Mouse (Mus musculus) lung, postnatal 25 days (tissue): ENCODE measurements at regions not wholly inside any gene's neighbourhood (a gene's known extent, or its start where the extent isn't known, plus 50 kb on each side); places are given as distances from the start of the nearest gene placed in this dataset.
A peak's percentile ranks its signal among the peaks of the same experiment; 100 is the strongest.

ENCODE experiments used
- DNase-seq: peaks from one replicate; pipeline ENCODE4 v3.0.0; 2022; ENCODE audit warnings: low spot score

DNA sequence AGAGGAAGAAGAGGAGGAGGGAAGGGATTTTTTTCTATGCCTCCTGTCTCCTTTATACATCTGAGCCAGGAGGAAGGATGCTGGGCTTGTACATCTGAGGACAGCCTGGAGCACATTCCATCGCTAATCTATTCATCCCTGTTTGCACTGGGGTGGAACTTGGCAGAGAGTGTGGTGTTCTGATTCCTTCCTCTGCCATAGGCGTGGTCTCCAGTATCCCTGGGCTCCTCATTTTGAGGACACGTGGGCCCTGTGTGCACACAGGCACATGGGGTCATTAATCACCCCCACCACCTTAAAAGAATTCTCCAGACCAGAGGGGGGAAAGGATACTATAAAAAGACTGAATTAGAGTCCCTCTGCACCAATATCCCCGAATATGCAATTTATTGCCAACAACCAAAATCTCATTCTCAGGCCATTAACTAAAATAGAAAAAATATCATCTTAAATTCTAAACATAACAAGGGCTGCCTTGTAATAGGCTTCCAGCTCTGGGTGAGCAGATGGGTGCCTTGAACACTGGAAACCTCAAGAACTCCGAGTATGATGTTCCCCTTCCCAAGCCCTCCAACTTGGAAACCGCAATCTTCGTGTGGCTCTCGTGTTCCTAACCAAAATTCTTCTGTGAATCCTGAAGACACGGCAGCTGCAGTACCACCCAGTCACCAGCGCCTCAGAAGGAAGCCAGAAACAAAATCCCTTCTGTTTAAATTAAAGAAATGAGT is 254.7 kb downstream of the Cxcl12 start:
- DNase-seq, result no peak

DNA sequence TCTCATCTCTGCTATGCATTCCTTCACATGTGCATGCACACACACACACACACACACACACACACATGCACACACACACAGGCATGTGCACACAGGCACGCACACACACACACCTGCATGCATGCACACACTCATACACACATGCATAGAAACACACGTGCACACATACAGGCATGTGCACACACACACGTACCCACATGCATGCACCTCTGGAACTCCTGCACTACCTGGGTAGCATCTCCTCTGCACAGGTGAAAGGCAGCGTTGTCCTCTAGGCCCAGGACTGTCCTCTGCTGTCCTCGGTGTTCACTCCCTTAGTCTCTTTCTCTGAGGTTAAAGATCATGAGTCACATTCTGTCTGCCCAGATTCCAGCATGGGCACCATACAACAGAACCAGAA is 258.0 kb downstream of the Cxcl12 start:
- no peak for DNase-seq

DNA sequence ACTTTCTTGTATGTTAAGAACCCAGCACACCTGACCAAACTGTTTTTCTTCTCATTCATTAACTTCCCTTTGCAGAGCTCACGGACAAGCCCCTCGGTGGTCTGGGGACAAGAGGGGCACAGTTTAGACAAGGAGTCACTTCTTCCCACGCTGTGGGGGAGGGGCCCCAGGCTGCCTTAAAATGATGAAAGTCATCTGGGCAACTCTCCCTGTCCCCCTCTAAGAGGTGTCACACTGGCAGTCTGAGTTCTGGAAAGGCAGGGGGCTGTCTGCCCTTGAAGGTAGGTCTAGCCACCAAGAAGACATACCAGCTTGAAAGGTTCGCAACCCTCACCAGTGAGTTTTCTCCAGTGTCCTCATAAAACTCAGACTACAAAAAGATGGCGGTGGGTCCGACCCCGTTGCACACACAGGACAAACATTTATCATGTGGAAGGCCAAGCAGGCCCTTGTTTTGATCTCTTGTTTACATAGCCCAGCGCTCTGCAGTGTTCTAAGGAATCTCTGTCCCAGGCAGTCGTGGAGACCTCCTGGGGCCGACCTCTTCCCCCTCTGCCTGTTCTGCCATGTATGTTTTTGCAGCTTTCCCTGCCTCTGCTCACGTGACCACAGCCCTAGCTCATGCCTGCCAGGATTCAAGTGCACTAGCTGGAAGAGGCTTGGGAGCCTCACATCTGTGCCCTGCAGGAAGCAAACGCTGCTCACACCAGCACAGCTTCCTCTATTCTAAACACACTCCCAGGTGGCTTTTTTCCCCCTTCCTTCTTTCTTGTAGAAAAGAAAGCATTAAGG is 259.2 kb downstream of the Cxcl12 start:
- no peak for DNase-seq

DNA sequence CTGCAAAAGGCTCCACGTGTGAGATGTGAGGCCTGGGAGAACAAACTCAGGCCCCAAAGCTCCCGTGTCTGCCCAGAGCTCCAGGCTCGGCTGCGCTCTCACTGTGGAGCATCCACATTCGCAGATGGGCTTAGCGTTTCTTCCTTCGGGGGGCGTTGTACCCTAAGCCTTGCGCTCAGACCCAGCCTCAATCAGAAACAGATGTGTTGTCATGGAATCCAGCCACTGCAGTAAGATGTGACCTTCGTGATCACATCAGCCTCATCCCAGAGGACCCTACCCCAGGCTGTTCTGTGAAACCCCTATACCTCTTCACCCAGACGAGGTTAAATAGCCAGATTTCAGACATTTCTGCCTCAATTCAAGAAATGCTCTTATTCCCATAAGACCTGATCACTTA is 260.1 kb downstream of the Cxcl12 start:
- DNase-seq, result no peak

DNA sequence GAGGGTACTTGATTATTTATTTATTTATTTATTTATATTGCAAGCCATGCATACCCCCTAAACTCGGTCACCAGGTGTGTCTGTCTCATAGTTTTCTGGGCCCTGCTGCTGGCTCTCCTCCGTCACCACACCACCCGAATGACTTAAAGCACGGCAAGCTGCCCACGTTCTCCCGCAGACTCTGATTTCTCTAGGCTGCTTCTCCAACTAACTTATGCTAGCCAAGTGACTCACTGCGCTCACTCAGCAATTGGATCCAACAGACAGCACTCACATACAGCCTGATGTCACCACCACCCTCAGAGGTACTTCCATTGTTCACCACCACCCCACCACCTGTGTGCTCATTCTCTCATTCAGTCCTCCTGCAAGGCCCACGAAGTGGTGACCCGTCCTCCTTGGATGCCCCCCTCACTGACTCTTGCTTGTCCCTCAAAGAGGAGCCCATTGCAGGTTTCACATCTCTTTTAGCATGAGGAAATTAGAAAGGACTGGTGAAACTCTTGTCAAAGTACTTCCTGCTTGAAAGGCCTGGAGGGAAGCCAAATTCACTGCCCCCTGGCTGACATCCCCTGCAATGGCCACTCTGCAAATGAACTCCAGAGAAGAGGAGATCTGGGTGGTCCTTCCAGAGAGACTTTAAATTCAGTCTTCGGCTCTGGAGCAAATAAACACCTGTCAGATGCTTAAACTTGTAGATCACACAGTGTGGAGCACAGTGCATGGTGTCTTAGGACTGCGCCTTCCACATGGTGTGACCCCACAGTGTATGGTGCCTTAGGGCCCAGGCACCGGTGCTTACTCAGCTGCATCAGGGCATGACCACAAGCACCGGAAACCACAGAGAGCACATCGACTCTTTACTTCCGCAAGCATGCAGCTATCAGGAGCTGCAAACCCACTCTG is 262.8 kb downstream of the Cxcl12 start:
- peak; percentile 50 for DNase-seq

DNA sequence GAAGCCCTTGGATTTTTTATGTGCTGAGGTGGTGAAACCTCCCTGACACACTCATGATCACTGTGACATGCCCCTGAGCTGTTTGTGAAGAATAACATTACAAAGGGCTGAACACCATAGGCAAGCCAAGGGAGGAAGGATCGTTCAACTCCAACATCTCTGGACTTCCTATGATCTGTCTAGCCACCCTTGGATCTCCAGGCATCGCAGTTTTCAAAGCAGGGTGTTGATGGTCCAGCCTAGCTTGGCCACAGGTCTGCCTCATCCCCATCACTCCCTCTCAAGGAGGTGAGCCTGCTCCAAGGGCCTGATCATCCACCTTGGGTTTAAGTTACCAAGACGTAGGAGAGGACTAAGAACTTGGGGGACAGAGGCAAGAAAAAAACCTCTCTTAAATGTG is 268.5 kb downstream of the Cxcl12 start:
- DNase-seq, result no peak

DNA sequence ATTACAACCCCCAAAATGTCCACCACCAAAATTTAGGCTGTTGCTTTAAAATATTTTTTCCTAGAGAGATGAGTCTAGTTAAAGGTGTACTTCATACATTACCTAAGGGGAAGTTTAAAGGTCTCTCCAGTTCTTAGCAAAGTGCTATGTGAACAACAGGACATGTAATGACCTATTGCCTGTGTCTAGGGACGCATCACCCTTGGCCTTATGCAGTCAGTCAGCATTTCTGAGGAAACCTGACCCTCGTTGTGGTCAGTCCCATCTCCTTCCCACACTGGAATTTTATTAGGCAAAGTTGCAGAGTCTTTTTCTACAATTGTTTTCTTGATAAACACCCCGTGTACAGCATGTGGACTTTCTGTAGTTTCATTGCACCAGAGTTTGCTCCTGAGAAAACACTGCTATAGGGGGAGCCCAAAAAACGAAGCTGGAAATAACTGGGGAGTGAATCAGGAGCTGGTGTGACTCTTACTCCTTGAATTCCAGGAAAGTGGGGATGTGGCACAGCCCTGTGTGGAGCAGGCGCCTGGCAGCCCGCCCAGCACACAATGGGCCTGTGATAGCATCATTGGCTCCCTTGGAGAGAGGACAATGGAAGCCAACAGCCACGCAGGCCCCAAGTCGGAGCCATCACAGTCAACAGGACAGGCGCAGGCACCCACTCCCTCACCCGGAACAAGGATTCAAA is 269.2 kb downstream of the Cxcl12 start:
- peak; percentile 75 for DNase-seq

DNA sequence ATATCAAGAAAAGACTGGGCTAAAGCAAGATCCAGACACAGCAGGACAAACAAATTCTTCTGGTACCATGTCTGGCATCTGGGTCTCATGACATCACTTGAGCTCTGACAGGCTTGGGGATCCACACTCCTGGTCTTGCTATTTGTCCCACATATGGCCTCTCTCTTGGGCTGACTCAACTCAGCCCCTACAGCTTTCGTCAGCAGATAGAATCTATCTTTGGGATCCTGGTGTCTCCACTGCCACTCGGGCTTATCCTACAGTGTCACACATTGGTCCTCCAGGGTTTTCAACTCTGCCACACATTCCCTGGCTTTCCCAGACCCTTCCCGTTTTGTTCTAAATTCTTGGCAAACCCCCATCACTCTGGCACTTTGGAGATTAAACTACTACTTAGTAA is 280.3 kb downstream of the Cxcl12 start:
- DNase-seq, result no peak

DNA sequence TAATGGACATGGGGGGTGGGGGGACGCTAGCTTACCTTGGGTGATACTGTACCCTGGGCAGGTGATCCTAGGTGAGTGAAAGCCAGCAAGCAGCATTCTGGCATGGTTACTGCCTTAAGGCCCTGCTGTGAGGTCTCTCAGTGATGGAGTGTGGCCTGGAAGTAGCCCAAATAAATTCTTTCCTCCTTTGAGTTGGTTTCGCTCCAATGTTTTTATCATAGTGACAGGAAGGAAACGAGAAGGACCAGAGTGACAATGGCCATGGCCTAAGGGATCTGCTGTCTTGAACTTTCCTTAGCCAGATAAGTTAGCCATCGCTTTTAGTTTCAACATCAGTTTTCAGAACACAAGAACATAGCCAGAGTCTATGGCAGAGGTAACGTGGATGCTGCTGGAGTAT is 282.7 kb downstream of the Cxcl12 start:
- DNase-seq, result peak; percentile 39

DNA sequence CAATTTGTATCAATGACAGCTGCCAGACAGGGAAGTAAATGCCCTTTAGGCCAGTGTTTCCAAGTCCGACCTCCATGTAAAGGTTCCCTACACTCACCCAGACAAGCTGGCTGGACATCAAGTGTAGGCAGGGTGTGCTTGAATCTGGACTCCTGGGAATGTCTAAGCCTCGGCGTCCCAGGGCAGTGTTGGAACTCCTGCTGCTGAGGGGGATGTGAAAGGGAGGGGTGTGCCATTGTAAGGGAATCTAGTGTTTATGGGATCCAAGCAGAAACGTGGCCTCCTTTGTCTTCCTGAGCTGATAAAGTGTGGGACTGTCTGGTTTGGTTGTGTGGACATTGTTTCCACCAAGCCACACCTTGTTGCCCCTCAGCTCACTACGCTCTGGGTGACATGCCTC is 291.9 kb downstream of the Cxcl12 start:
- DNase-seq, result peak; percentile 50

DNA sequence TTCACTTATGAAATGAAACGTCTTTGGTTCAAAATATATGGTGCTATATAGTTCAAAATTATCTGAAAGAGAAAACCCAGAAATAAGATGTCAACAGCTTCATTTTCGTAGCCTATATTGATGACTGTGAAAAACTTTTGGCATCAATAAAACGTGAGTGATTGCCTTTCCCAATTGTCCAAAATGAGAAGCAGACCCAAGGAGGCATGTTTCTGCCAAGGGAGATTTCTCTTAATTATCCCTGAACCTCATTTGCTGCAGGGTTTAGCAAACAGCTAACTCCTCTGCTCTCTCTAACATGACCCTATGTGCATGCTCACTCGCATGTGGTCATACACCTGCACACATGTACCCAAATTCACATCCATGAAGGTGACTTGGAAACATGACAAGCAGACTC is 296.8 kb downstream of the Cxcl12 start:
- DNase-seq, result no peak

DNA sequence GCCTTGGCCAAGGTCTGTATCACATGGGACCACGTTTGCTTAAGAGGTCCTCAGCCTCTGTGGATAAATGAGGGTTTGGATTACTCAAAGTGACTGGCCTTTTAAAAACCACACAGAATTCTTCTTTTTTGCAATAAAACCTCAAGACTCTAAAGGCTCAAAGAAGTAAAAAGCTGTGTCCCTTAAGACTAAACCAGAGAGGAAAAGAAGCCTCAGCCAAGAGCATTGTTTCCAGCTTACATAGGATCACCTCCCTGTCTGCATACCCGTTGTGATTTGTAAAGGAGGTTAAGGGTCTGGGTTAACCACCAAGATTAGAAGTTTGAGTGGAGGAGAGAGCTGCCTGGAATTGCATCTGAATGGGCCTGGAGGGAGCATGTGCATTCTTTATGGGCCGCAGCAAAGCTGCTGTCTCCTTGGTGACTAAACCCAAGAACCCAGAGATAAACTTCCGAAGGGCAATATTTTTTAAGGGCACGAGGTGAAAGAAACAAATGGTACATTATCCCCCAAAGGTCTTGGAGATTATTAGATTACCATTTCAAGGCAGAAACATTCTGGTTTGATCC is 297.4 kb downstream of the Cxcl12 start:
- DNase-seq, result no peak

DNA sequence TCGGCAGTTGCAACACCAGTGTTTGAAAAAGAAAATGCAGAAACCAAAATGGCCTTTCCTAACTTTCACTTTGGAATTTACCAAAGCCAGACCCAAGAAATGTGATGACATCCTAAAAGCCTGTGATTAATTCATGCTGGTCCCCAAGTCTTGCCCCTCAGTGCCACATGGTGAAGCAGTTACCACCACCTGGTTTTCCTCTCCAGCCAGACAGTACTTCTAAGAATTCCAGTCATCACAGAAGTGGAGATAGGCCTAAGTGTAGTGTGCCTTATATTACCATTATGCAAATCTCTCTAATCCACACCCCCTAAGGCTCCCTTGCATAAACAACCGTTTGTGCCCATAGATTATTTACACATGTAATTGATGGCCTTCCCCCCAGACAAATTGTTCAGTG is 311.0 kb downstream of the Cxcl12 start:
- no peak for DNase-seq

DNA sequence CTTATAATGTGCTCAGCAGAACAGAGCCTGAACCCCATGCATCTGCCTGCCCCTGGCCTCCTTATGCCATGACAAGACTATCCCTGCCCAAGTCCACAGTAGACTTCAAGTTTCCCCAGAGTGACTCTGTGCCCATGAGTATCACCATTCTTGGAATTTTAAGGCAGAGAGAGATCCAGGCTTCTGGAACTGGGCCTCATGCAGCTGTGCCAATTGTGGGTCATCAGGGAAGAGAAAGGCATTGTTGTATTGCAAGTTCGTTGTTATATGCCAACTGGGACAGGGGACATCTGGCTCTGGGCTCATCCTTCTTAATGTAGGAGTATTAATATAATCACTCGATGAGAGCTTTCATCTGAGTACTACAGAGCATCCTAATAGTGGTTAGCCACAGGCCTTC is 312.1 kb downstream of the Cxcl12 start:
- DNase-seq, result no peak

DNA sequence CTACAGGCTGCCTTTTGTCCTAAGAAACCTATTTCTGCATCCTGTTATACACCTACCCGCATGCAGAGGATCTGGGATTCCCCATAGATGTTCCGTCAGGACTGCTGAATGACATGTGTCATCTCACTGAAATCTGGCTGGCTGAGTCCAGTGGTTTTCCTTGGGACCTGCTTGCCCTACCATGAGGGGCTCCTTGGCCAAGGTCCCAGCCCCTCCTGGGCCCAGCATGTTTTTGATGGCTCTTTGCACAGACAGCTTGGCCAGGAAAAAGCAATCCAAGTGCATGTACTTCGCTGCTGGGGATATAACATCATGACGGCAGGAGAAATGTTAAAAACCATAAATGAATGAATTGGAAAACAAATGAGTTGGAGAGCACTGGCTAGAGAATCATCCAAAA is 320.8 kb downstream of the Cxcl12 start:
- no peak for DNase-seq

DNA sequence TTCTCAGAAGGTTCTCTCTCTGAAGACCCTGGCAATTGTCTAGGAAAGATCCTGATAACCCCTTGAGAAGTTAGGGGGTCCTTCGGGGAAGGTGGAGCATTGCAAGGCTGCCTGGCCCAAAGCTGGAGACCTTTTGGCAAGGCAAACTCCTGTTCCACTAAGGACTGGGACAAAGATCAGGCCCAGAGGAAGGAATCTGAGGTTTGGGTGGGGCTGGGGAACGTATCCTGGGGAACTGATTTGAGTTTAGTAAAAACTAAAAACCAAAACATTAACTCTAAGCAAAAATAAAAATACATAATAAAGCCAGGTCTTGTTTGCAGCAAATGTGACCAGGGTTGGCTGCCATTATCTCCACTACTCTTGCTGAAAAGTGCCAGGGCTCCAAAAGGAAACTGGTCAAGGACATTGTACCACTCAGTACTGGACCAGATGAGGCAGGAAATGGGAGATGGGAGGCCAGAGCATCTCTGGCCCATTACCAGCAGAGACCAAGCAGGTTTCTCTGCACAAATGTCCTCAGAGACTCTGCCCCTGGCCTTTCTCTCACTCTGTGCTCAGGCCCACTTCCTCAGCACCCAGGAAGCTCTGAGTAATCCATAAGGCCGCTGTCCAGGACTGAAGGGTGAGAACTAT is 321.5 kb downstream of the Cxcl12 start:
- no peak for DNase-seq

DNA sequence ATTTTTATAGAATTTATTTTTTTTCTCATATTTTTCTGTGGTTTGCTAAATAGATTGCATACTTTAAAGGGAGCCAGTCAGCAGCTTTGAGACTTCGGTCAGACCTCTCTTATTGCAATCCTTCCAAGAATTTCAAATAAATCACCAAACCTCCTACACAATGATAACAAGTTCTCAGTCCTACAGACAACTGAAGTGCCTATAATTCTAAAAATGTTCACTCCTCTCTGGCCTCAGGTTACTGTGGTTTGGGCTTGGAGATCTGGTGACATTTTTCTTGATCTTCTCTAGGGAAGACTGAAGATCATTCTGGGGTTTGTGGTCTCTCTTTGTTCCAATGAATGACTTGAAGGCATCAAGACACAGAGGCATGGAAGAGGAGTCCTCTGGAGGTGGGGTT is 326.6 kb downstream of the Cxcl12 start:
- DNase-seq, result no peak

DNA sequence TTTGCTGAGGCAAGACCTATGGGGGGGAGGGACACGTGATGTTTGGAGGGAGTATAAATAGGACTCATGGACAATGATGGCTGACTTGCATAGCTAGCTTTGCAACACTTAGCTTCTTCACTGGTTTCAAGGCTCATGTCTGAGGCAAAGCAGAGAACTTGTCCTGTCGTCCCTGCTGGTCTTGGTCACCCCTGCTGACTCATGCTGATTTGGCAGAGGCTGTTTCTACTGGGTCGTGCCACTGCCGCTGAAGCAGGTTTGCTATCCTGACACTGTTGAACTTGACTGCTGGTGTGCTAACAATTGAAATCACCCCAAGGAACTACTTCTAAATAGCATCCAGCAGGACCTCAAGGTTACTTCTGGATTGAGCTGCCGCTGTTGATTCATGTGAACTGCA is 329.0 kb downstream of the Cxcl12 start:
- DNase-seq, result no peak

DNA sequence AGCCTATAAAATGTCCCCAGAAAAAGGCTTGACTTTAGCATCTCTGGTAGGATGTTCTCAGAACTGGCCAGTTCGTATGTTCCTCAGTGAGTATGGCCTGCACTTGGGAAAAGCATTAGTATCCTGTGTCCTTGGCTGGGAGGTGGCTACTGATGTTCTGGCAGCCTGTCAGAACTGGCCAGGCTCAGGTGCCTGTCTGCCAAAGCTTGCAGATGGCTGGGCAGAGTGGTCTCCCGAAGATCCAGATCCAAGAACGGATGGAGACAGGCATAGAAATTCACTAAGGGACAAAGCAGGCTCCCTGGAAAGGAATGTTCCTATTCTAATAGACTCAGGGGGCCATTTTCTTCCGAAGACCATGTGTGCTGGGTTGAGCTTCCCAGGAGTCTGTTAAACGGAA is 329.6 kb downstream of the Cxcl12 start:
- DNase-seq, result no peak

DNA sequence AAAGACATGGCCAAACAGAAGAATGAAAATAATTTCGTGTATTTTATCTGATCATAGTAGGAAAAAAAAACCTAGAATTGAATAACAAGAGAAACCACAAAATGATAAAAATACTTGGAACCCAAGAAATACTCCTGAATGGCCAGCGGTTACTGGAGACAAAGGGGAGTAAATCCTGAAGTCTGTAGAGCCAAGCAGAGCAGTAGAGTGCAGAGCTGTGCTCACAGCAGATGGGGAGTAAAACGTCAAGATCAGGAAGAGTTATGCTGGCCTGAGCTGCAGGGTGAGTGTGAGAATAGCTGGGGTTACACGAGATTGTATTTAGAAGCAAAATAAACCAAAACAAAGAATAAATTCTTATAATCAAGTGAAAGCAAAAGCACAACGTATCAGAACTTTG is 334.0 kb downstream of the Cxcl12 start:
- DNase-seq, result no peak

DNA sequence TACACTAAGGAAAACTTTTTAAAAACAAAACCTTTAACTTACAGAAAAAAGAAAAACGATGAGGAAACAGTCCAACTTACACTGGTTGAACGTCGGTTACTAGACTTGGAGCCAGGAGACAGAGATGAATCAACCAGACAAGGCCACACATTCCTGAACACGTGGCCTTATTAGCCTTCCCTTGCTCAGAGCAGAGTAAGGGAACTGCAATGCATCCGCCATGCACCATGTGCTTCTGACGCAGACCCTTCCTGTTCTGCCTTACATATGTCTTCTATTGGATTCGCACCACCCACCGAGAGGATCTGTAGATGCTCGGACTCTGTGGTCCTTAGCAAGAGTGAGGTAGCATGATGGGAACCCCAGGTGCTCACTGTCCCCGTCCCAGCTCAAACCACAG is 336.2 kb upstream of the Zfp637 start:
- DNase-seq, result no peak
